In the genomic region with DNA sequence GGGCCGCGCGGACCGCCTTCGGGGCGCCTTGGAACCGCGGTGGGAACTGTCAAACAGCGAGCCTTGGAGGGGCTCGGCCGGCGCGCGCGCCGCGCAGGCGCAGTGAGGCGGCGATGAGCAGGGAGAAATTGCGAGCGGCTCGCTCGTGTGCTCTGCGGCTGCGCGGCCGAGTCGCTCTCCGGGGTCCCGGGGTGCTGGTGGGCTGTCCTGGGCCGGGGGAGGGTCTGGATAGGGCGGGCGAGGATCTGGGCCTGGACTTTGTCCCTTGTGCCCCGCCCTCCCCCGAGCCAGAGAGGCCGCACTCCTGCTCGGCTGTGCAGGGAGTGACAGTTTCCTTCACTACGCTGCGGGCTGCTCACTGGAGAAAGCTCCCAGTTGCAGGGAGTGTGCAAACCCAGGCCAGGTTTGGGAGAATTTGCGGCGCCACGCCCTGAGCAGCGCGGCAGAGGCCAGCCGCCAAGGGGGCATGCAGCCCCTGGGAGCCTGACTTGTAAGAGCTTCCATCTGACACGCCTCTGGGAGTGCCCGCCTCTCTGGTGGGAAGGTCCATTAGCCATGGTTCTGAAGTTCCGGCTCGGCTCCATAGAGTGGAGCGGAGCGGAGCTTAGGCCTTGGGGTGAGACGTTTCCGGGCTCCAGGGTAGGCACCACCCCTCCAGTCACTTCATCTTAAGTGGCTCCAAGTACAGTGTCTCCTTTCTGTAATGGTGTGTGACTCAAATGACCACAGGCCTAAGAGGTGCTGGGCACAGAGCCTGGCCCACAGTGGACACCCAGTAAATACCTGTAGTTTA, we compare ENCODE assay signal across 8 mouse cellular contexts. TPM values are rescaled to one million over a fixed set of nuclear protein-coding genes. Genes with fewer than 3 reads are reported as not detected.
A peak's percentile ranks its signal among the peaks of the same experiment; 100 is the strongest.
DNase-seq lines count a peak whose midpoint lies in the region; ATAC-seq and TF ChIP-seq lines count a peak whose summit lies in the region.

No protein-coding gene starts in this region.

- peak; percentile 76 for DNase-seq in adrenal gland, postnatal 25 days
- peak; percentile 88 for DNase-seq in embryonic facial prominence, embryonic 11.5 days (ENCODE audit: low spot score)
- peak; percentile 84 to 87 for DNase-seq in heart, adult 2 months
- DNase-seq in kidney, adult 18-20 months = peak; percentile 89
- peak; percentile 28 to 80 for DNase-seq in thymus, postnatal 10 days (ENCODE audit: low spot score in 2 of 2)

- peak overlapping the region; percentile 77 for H3K9ac ChIP-seq in embryonic facial prominence, embryonic 11.5 days (replicated peaks; ENCODE audit: low read length)
- H3K9ac ChIP-seq in heart, adult 2 months (ENCODE audit: low read depth, low read length) = peak overlapping the region; percentile 83
- H3K9ac ChIP-seq in liver, embryonic 12.5 days = peak overlapping the region; percentile 84
- H3K9ac ChIP-seq in neural tube, embryonic 13.5 days = peak overlapping the region; percentile 77

- peak overlapping the region; percentile 95 for H3K4me2 ChIP-seq in embryonic facial prominence, embryonic 11.5 days (ENCODE audit: low read depth, low read length)
- peak overlapping the region; percentile 94 for H3K4me2 ChIP-seq in liver, embryonic 12.5 days
- H3K4me2 ChIP-seq in neural tube, embryonic 13.5 days = peak overlapping the region; percentile 97

- intact Hi-C loops in heart, adult 2 months (cut with DNase I) = loop anchor here (1.0 kb wide), 1 partner anchor 23 kb away; a partner anchor contains a TSS

- no peaks in the 10 kb centered on the region for H3K27me3 ChIP-seq in embryonic facial prominence, embryonic 11.5 days (ENCODE audit: control insufficient read depth, insufficient read depth, low read length)
- no peaks in the 10 kb centered on the region for H3K27me3 ChIP-seq in heart, adult 2 months (ENCODE audit: control insufficient read depth, insufficient read depth, low read length)
- no peaks in the 10 kb centered on the region for H3K27me3 ChIP-seq in liver, embryonic 12.5 days (replicated peaks)
- H3K27me3 ChIP-seq in neural tube, embryonic 13.5 days = no peaks in the 10 kb centered on the region

- H3K79me2 ChIP-seq in heart, adult 2 months (replicated peaks; ENCODE audit: control insufficient read depth, insufficient read depth, low read length) = no peaks in the 10 kb centered on the region

- peaks cover 4% of the 10 kb centered on the region; the same call in 1 of the 2 replicates for H3K36me3 ChIP-seq in embryonic facial prominence, embryonic 11.5 days (replicated peaks; ENCODE audit: control insufficient read depth, insufficient read depth, low read depth, low read length)
- H3K36me3 ChIP-seq in heart, adult 2 months (ENCODE audit: control insufficient read depth, insufficient read depth, low read length) = no peaks in the 10 kb centered on the region
- peaks cover 37% of the 10 kb centered on the region for H3K36me3 ChIP-seq in liver, embryonic 12.5 days
- peaks cover 22% of the 10 kb centered on the region for H3K36me3 ChIP-seq in neural tube, embryonic 13.5 days

- peaks cover 3% of the 10 kb centered on the region for H3K4me1 ChIP-seq in embryonic facial prominence, embryonic 11.5 days (ENCODE audit: control insufficient read depth, insufficient read depth, low read length)
- peaks cover 3% of the 10 kb centered on the region for H3K4me1 ChIP-seq in heart, adult 2 months (ENCODE audit: control insufficient read depth, insufficient read depth, low read length)
- peaks cover 41% of the 10 kb centered on the region for H3K4me1 ChIP-seq in liver, embryonic 12.5 days
- H3K4me1 ChIP-seq in neural tube, embryonic 13.5 days (replicated peaks) = peaks cover 24% of the 10 kb centered on the region

- under 1% methylated on average over 51 of the region's 54 CpGs for WGBS in embryonic facial prominence, embryonic 11.5 days
- under 1% methylated on average over 54 of the region's 54 CpGs for WGBS in heart, adult 2 months
- under 1% methylated on average over 53 of the region's 54 CpGs for WGBS in liver, embryonic 12.5 days (ENCODE audit: insufficient replicate concordance)
- whole genome bisulfite sequencing in neural tube, embryonic 13.5 days = under 1% methylated on average over 40 of the region's 54 CpGs

- no peaks in the 10 kb centered on the region for H3K9me3 ChIP-seq in embryonic facial prominence, embryonic 11.5 days (replicated peaks; ENCODE audit: control insufficient read depth, low read length)
- H3K9me3 ChIP-seq in liver, embryonic 12.5 days (replicated peaks) = no peaks in the 10 kb centered on the region
- H3K9me3 ChIP-seq in neural tube, embryonic 13.5 days = no peaks in the 10 kb centered on the region

- H3K27ac ChIP-seq in embryonic facial prominence, embryonic 11.5 days (replicated peaks; ENCODE audit: low read depth, low read length) = peak overlapping the region; percentile 70; the same call in 1 of the 2 replicates
- H3K27ac ChIP-seq in heart, adult 2 months = peak overlapping the region; percentile 82
- H3K27ac ChIP-seq in liver, embryonic 12.5 days = peak overlapping the region; percentile 85
- peak overlapping the region; percentile 94 for H3K27ac ChIP-seq in neural tube, embryonic 13.5 days (replicated peaks)

- peak; percentile 64; the same call in 1 of the 2 replicates for TF ChIP-seq EP300 in heart, adult 2 months (IDR thresholded peaks at IDR 0.05; ENCODE audit: insufficient read depth, low read depth, low read length)

- peak overlapping the region; percentile 76 for H3K4me3 ChIP-seq in embryonic facial prominence, embryonic 11.5 days (ENCODE audit: low read depth, low read length)
- peak overlapping the region; percentile 95 for H3K4me3 ChIP-seq in heart, adult 2 months
- H3K4me3 ChIP-seq in liver, embryonic 12.5 days = peak overlapping the region; percentile 75
- peak overlapping the region; percentile 63 for H3K4me3 ChIP-seq in neural tube, embryonic 13.5 days

- TF ChIP-seq CTCF in heart, adult 2 months (IDR thresholded peaks at IDR 0.05) = no peak

- TF ChIP-seq POLR2A in heart, adult 2 months (IDR thresholded peaks at IDR 0.05; ENCODE audit: insufficient read depth, low read depth, low read length) = no peak

- peak; percentile 26 for ATAC-seq in CD4-positive, CD25-positive, alpha-beta regulatory T cell, adult 4 months
- ATAC-seq in embryonic facial prominence, embryonic 11.5 days (replicated peaks; ENCODE audit: insufficient number of reproducible peaks, low FRiP score, low TSS enrichment, low read depth) = peak; percentile 75
- ATAC-seq in liver, embryonic 12.5 days = peak; percentile 65
- ATAC-seq in neural tube, embryonic 13.5 days (ENCODE audit: low read depth) = peak; percentile 85

RNA-seq across cellular contexts. Expression of a gene that starts 0.7 kb away (rescaled TPM):
- 10 to 100 TPM; 16.9 to 28.1 TPM for polyA plus RNA-seq in CD4-positive, CD25-positive, alpha-beta regulatory T cell, adult 4 months (2017; shearing (Covaris generic))
- total RNA-seq in adrenal gland, postnatal 25 days (2021) = 22.3 and 28.5 TPM in 2 replicates
- polyA plus RNA-seq in embryonic facial prominence, embryonic 11.5 days (2014; fragmentation: Nextera tagmentation; extraction: Ambion mirVana) = 29.1 and 33.4 TPM in 2 replicates
- 1 to 10 TPM; 5.9 to 9.0 TPM for total RNA-seq in heart, adult 2 months (2021)
- 23.5 and 25.1 TPM in 2 replicates for polyA plus RNA-seq in heart, adult 2 months (2012; rRNA removed)
- 23.5 and 24.3 TPM in 2 replicates for polyA plus RNA-seq in liver, embryonic 12.5 days (2016; fragmentation: Nextera tagmentation; extraction: Ambion mirVana)
- polyA plus RNA-seq in neural tube, embryonic 13.5 days (2015; fragmentation: Nextera tagmentation; extraction: Ambion mirVana) = 51.4 and 52.0 TPM in 2 replicates

RNA-seq across cellular contexts. Expression of a gene that starts 22.8 kb away (rescaled TPM):
- polyA plus RNA-seq in CD4-positive, CD25-positive, alpha-beta regulatory T cell, adult 4 months (2017; shearing (Covaris generic)) = 1 to 10 TPM; 1.1 to 2.2 TPM
- 130 and 142 TPM in 2 replicates for total RNA-seq in adrenal gland, postnatal 25 days (2021)
- polyA plus RNA-seq in embryonic facial prominence, embryonic 11.5 days (2014; fragmentation: Nextera tagmentation; extraction: Ambion mirVana) = 24.0 and 29.6 TPM in 2 replicates
- total RNA-seq in heart, adult 2 months (2021) = 100 to 1,000 TPM; 452 to 542 TPM
- polyA plus RNA-seq in heart, adult 2 months (2012; rRNA removed) = 695 and 713 TPM in 2 replicates
- polyA plus RNA-seq in liver, embryonic 12.5 days (2016; fragmentation: Nextera tagmentation; extraction: Ambion mirVana) = 26.0 and 28.6 TPM in 2 replicates
- 22.2 and 23.0 TPM in 2 replicates for polyA plus RNA-seq in neural tube, embryonic 13.5 days (2015; fragmentation: Nextera tagmentation; extraction: Ambion mirVana)

RNA-seq across cellular contexts. Expression of a gene that starts 23.1 kb away (rescaled TPM):
- 10 to 100 TPM; 37.8 to 86.7 TPM for polyA plus RNA-seq in CD4-positive, CD25-positive, alpha-beta regulatory T cell, adult 4 months (2017; shearing (Covaris generic))
- total RNA-seq in adrenal gland, postnatal 25 days (2021) = 130 and 145 TPM in 2 replicates
- polyA plus RNA-seq in embryonic facial prominence, embryonic 11.5 days (2014; fragmentation: Nextera tagmentation; extraction: Ambion mirVana) = 53.7 and 62.4 TPM in 2 replicates
- 10 to 100 TPM; 82.7 to 91.2 TPM for total RNA-seq in heart, adult 2 months (2021)
- 88.7 and 107 TPM in 2 replicates for polyA plus RNA-seq in heart, adult 2 months (2012; rRNA removed)
- polyA plus RNA-seq in liver, embryonic 12.5 days (2016; fragmentation: Nextera tagmentation; extraction: Ambion mirVana) = 168 and 173 TPM in 2 replicates
- polyA plus RNA-seq in neural tube, embryonic 13.5 days (2015; fragmentation: Nextera tagmentation; extraction: Ambion mirVana) = 124 and 126 TPM in 2 replicates

RNA-seq across cellular contexts. Expression of a gene that starts 28.7 kb away (rescaled TPM):
- polyA plus RNA-seq in CD4-positive, CD25-positive, alpha-beta regulatory T cell, adult 4 months (2017; shearing (Covaris generic)) = 1 to 10 TPM; 5.0 to 8.3 TPM
- 65.4 and 83.5 TPM in 2 replicates for total RNA-seq in adrenal gland, postnatal 25 days (2021)
- 15.6 and 18.0 TPM in 2 replicates for polyA plus RNA-seq in embryonic facial prominence, embryonic 11.5 days (2014; fragmentation: Nextera tagmentation; extraction: Ambion mirVana)
- 10 to 100 TPM; 74.2 to 90.3 TPM for total RNA-seq in heart, adult 2 months (2021)
- polyA plus RNA-seq in heart, adult 2 months (2012; rRNA removed) = 64.3 and 98.7 TPM in 2 replicates
- polyA plus RNA-seq in liver, embryonic 12.5 days (2016; fragmentation: Nextera tagmentation; extraction: Ambion mirVana) = 12.7 and 13.6 TPM in 2 replicates
- 26.0 and 26.3 TPM in 2 replicates for polyA plus RNA-seq in neural tube, embryonic 13.5 days (2015; fragmentation: Nextera tagmentation; extraction: Ambion mirVana)

RNA-seq across cellular contexts. Expression of a gene that starts 33.6 kb away (rescaled TPM):
- polyA plus RNA-seq in CD4-positive, CD25-positive, alpha-beta regulatory T cell, adult 4 months (2017; shearing (Covaris generic)) = 100 to 1,000 TPM in 1 of 2 experiments, 10 to 100 TPM in 1; 86.1 to 129 TPM
- 90.0 and 111 TPM in 2 replicates for total RNA-seq in adrenal gland, postnatal 25 days (2021)
- polyA plus RNA-seq in embryonic facial prominence, embryonic 11.5 days (2014; fragmentation: Nextera tagmentation; extraction: Ambion mirVana) = 41.6 and 50.0 TPM in 2 replicates
- 10 to 100 TPM; 37.7 to 40.6 TPM for total RNA-seq in heart, adult 2 months (2021)
- 125 and 143 TPM in 2 replicates for polyA plus RNA-seq in heart, adult 2 months (2012; rRNA removed)
- polyA plus RNA-seq in liver, embryonic 12.5 days (2016; fragmentation: Nextera tagmentation; extraction: Ambion mirVana) = 30.3 and 33.7 TPM in 2 replicates
- 131 and 147 TPM in 2 replicates for polyA plus RNA-seq in neural tube, embryonic 13.5 days (2015; fragmentation: Nextera tagmentation; extraction: Ambion mirVana)

Comparison
In these comparisons a context has a peak if more than half of its experiments do, and no peak if none do; other contexts are left out.
1. Peak in every context shown above with its lines: DNase-seq, ATAC-seq, H3K4me3 ChIP-seq and H3K27ac ChIP-seq.
2. ATAC-seq: peak in every context shown above with its lines; median percentile 85 in neural tube, embryonic 13.5 days; 75 in embryonic facial prominence, embryonic 11.5 days; 65 in liver, embryonic 12.5 days; 26 in CD4-positive, CD25-positive, alpha-beta regulatory T cell, adult 4 months.
3. RNA of a gene that starts 22.8 kb away (polyA plus RNA-seq): 695 to 713 TPM in heart, adult 2 months; 26.0 to 28.6 TPM in liver, embryonic 12.5 days, 24.0 to 29.6 TPM in embryonic facial prominence, embryonic 11.5 days, 22.2 to 23.0 TPM in neural tube, embryonic 13.5 days and 1.1 to 2.2 TPM in CD4-positive, CD25-positive, alpha-beta regulatory T cell, adult 4 months; every median in the first group is over 10 times any median in the second.